Mouse (Mus musculus) cerebellum, adult 18-20 months (tissue): ENCODE results near the gene Supt4a.
A peak's percentile ranks its signal among the peaks of the same experiment; 100 is the strongest.

Experiments
- DNase-seq, 2 experiments: peaks; one replicate each; pipeline ENCODE4 v3.0.0; 2021

The Supt4a gene

DNA sequence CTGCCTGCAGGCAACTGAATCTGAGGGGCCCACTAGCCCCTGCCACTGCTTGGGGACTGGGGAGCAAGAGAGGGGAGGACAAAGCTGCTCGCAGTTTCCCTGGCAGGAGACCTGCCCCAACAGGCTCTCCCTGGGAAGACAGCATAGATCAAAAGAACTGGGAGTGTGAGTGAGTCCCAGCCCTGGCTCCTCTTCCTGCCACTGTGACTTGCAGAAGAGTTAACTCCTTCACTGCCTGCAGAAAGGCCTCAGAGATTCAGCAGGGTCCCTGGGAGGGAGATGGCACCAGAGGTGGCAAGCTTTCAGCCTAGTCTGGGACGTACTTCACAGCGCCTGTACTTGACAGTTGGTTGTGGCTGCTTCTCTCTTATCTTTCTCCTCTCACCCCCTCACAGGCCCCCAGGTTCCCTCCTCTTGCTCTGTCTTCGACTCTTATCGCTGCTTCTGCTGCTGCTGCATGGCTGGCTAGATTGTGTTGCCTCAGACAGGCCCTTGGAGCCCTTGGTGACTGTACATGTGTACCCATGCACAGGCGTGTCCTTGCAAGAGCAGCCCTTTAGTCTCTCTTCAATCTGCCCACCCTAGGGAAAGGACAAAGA lies 11.3 kb upstream of the Supt4a start:
- no peak for DNase-seq

DNA sequence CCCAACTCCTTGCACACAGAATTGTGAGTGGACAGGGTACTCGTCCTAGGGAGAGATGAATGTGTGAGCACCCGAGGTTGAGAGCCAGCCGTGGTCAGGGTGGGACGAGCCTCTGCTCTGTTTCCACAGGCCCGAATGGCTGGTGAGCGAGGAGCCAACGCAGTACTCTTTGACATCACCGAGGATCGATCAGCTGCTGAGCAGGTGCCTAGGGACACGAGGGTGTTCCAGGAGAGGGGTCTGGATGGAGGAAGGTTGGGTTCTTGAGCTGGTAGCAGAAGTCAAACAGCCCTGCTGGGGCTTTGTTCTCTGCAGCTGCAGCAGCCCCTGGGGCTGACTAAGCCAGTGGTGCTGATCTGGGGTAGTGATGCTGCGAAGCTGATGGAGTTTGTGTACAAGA lies 10.3 kb upstream of the Supt4a start:
- no peak for DNase-seq

DNA sequence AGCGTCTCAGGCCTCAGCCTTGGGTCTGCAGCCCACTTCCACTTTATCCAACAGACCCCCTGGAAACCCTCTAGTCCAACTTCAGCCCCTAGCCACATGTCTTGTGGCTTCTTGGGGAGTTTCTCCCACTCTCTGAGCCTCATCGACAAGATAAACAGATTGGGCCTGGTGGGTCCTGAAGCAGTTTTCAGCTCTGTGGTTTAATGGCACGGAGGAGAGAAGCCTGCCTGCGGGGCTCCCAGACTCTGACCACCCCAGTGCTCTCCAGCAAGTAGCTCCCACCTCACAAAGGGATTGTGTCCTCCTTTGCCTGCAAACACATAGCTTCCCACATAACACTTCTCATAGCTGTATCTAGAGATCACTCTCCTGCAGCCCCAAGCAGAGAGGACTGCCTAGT lies 9.9 kb upstream of the Supt4a start:
- no peak for DNase-seq

DNA sequence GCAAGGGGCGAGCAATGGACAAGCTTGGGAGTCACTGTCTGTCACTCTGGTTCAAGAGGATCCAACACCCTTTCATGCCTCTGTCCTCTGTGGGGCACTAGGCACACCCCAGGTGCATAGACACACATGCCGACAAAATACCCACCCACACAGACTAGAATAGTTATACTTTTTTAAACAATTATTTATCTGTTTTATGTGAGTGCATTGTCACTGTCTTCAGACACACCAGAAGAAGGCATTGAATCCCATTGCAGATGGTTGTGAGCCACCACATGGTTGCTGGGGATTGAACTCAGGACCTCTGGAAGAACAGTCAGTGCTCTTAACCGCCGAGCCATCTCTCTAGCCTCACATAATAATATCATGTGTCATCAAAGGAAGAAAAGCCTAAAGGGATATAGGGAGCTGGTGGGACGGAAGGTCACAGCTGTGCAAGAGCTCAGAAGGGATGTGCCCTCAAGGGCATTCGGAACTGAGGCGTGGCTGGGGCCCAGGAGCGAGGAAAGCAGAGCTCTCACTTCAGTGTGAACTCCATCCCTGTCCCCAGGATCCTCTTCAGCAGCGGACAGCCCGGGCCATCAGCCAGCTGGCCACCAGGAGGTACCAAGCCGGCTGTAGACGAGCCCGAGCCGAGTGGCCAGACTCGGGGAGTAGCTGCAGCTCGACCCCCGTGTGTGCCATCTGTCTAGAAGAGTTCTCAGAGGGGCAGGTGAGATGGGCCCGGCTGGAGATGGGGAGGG lies 8.3 kb upstream of the Supt4a start:
- DNase-seq, result peak in 1 of 2 experiments; percentile 22

GRCm38 (mm10) chr11:87729593-87730185 lies 7.7 kb upstream of the Supt4a start:
- DNase-seq, result no peak

DNA sequence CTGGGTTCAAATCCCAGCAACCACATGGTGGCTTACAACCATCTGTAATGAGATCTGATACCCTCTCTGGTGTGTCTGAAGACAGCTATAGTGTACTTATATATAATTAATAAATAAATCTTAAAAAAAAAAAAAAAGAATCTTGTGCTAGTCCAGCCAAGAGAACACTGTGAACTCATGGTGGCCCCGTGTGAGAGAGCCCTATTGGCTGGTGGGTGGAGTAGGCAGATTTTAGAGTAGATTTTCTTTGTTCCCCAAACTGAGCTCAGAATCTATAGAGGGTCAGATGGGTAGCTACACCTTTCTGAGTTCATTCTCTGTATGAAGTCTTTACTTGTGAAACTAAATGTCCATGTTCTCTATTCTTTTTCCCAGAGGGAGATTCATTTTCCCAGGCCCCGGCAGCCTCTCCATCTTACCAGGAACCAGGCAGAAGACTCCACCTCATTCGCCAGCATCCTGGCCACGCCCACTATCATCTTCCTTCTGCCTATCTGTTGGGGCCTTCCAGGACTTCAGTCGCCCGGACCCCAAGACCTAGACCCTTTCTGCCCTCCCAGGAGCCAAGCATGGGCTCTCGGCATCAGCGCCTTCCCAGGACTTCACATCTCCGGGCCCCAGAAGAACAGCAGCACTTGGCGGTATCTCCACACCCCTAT lies 6.6 kb upstream of the Supt4a start:
- DNase-seq, result no peak

GRCm38 (mm10) chr11:87734346-87734745 lies 3.0 kb upstream of the Supt4a start:
- no peak for DNase-seq

DNA sequence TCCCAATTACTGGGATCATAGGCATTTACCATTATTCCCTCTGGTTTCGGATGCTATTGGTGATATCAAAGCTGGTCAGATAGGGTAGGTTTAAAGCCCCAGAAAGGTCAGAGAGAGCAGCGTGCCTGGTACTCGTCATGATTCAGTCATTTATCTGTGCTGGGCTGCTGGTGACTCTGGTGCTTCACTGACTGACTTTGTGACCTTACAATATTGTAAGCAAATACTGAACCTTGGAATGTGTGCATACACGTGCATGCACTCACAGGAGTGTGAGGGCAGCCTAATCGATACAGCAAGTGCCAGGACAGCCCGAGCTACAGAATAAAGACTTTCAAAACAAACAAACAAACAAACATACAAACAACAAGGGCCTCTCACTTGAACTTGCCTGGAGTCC lies 1.7 kb upstream of the Supt4a start:
- no peak for DNase-seq

DNA sequence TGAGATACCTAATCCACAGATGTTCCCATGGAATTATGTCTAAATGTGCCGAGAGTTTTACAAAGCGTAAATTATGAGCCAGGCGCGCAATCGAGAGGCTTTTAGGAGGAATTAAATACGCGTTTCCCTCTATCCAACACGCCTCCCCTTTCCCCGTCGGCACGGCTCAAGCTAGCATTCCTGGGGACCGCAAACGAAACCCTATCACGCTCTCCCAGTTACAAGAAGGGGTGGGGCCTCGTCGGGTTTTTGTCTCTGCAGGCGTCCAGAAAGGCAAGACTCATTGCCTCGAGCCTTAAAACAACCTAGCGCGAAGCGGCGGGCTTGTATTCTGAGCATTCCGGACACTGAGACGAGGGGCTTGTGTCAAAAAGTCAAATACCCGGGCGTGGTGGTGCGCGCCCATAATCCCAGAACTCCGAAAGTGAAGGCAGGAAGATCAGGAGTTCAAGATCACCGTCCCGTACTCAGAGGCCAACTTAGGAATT lies 661 bp upstream of the Supt4a start:
- peak in 1 of 2 experiments; percentile 63 for DNase-seq

DNA sequence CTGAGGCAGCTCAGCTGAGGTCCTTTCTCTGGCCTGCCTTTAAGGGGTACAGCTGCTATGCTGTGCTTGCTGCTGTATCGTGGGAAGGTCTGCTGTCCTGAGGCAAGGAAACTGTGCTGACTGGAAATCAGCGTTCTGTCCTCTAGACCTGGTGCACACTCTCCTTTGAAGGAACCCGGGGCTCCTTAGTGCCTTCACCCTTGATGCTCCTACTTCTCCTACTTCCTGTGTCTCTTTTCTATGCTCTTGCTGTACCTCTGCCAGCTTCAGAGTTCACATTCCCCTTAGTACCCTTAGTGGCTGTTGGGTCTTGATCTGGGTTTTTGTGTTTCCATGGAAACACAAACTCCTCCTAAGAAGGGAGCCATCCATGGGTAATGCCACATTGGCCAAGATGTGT lies 6.3 kb downstream of the Supt4a start:
- DNase-seq, result no peak

- DNase-seq, result no peak
Measured at GRCm38 (mm10) chr11:87744964-87745363, 7.6 kb downstream of the Supt4a start.

- DNase-seq, result no peak
Measured at GRCm38 (mm10) chr11:87745632-87746555, 8.5 kb downstream of the Supt4a start.

DNA sequence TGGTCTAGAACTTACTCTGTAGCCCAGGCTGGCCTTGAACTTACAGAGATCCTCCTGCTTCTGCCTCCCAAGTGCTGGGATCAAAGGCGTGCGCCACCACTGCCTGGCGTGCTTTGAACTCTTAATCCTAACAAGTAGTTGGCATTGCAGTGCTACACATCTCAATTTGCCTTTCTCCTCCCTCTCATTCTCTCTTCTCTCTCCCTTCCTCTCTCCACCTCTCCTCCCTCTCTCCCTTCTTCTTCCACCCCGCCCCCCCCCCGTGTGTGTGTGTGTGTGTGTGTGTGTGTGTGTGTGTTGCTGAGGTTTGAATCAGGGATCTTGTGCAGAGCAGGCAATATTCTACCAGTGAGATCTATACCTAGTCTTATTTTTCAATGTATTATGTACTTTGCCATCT lies 10.0 kb downstream of the Supt4a start:
- DNase-seq, result no peak

DNA sequence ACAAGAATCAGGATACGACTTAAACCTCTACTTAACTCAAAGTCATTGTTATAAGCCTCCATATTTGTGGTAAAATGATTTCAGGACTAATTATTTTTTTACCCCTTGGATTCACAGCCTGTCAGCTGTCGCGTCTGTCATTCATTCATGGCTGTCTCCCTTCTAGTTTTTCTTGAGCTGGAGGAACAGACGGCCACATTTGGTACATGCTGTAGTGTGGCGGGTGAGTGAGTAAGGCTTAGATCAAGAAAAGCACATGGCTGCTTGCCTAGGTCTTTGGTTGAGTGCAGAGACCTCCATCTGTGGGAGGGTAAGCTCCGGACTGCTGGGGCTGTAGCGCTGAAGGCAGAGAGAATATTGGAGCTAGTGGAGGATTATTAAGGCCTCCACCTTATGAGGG lies 10.4 kb downstream of the Supt4a start:
- DNase-seq, result no peak

- DNase-seq, result no peak
Measured at GRCm38 (mm10) chr11:87748132-87749119, 11.1 kb downstream of the Supt4a start.

DNA sequence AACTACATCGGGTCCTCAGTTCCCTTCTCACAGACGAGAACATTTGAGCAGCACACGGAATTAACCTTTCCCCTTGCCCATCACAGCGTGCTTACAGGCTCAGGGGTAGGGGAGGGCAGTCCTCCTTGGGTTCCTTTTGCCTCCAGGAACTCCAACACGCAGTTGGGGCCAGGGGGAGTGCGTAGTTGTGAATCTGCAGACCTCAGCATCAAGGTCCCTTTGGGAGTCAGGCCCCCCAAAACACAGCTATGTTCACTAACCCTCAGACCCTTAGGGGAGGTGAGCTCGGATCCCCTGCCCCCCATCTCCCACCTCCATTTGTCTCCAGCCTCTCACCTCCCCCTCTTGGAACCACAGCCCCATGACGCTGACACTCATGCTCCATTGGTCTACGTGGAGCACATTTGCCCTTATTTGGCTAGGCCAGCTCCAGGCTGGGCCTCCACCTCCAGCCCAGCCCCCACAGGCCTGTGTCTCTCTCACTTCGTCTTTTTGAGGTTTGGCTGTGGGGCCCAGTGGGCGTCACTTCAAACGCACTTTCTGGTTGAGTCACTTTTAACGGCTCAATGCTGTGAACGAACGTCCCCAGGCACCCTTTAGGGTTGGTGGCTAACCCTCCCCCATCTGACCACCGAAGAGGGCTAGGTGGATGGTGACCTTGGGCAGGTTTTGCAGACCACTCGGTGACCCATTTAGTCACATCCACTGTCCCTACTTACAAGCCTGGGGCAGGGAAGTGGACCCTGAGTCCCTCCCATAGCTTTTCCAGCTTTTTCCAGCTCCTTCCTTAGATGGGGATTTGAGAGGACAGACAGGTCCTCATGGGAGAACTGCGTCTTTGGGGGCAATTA lies 12.1 kb downstream of the Supt4a start:
- no peak for DNase-seq

- no peak for DNase-seq
Measured at GRCm38 (mm10) chr11:87750043-87750421, 12.7 kb downstream of the Supt4a start.

- no peak for DNase-seq
Measured at GRCm38 (mm10) chr11:87750521-87750920, 13.2 kb downstream of the Supt4a start.

- no peak for DNase-seq
Measured at GRCm38 (mm10) chr11:87751031-87751430, 13.7 kb downstream of the Supt4a start.

DNA sequence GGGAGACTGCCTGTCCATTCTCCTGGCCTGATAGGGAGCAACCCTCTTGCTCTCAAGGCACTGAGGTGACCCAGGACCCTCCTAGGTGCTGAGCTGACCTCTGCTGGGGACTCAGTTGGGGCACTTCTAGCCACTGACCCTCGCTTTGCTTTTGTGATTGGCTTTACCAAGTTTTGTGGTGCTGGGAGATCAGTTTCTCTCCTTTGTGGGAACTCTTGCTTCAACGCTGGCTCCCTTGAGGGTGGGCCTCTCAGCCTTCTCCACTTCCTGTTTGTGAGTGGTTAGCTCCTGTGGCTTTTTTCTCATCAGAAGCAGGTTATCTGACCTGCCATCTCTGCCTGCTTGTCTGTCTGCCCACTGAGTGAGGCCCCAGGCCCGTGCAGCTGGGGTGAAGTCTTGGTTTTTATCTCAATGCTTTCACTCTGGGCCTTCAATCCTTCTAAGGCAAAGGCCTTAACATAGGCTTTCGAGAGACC lies 14.2 kb downstream of the Supt4a start:
- DNase-seq, result no peak
